Mouse (Mus musculus) brain, embryonic 14.5 days (tissue): Measurements from ENCODE around the gene Hipk2. TPM values are rescaled to one million over a fixed set of nuclear protein-coding genes. Genes with fewer than 3 reads are reported as not detected.

Experiments
- DNase-seq: peaks from one replicate; pipeline ENCODE4 v3.0.0-alpha.2; 2011; ENCODE audit warnings: low read depth
- CTCF ChIP-seq: fragments of 200-500 bp; IDR thresholded peaks from 2 replicates; pipeline ENCODE4 v1.5.1; 2012; ENCODE audit warnings: inconsistent platforms, mild to moderate bottlenecking, moderate library complexity, borderline replicate concordance; ENCODE audit not compliant: insufficient read depth, insufficient read length; ENCODE audit errors: extremely low read depth
- POLR2A ChIP-seq: fragments of 200-500 bp; IDR thresholded peaks from 2 replicates; pipeline ENCODE4 v1.6.1; 2012; ENCODE audit warnings: mild to moderate bottlenecking, inconsistent platforms, borderline replicate concordance; ENCODE audit not compliant: poor library complexity, insufficient read depth, insufficient read length, severe bottlenecking; ENCODE audit errors: extremely low read depth
- polyA plus RNA-seq: library from polyadenylated mRNA; depleted of rRNA; stranded (reverse); fragments of >200 nt; gene quantifications from 2 replicates; pipeline ENCODE4 v1.2.3, GENCODE M21; 2012; rRNA removed

The Hipk2 gene
- polyA plus RNA-seq, 1 experiment, result 48.7 TPM

DNA sequence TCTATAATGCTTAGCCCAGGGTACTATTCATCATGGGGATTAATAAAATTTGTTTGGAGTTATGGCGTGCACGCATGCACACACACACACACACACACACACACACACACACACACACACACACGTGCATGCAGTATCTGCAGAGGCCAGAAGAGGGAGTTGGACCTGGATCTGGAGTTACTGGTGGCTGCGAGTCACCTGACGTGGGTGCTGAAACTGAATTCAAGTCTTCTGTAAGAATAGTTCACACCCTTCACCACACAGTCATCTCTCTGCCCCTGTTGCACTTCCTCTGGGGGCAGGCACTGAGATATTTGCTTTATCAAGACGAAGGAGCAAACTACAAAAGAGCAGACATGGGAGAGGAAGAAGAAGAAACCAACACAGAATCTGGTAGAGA lies 206.4 kb downstream of the Hipk2 start:
- peak; percentile 4; the same call in 1 of the 2 replicates for TF ChIP-seq CTCF
- TF ChIP-seq POLR2A, result no peak

DNA sequence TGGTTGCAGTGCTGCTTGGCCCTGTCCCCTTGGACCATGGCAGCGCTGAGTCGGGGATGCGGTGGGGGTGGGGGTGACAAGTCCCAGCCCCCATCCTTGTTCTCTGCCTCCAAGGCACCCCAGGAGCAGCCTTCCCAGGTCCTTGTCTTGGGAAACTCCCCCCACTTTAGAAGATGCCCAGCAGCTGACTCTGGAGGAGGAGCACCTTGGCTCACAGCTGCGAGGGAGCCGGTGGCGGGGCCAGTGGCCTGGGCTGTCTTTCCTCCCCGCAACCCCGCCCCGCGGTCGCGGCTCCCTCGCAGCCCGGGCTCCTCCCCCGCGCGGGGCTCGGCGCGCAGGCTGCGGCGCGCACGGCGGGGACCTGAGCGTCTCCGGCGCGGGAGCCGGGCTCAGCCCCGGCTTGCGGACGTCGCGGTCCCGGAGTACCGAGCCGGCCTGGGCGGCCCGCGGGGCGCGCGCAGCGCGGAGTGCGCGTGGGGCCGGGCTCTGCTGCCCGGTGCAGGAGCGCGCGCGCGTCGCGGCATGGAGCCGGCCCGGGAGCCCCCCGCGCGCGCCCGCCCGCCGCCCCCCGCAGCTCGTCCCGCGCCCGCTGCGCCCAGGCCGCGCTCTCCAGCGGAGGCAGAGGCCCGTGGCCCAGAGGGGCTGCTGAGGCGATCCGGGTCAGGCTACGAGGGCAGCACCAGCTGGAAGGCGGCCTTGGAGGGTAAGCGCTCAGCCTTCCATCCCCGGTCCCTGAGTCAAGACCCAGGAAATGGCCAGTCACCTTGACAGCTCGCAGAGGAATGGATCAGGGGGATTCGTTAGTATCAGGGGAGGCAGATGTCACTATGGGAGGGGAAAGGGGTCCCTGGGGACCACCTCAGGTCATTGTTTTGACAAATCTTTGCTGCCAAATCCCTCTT lies 213.0 kb downstream of the Hipk2 start, which contains the start of gene Clec2l:
Gene Clec2l, plus strand, starts transcription at position 356 of the 902 bp plus-strand sequence.
- DNase-seq, result peak; percentile 57
- no peak for TF ChIP-seq CTCF
- peak; percentile 48 for TF ChIP-seq POLR2A

More for the DNA sequence above, 206.4 kb downstream of the Hipk2 start:
- no peak for DNase-seq

DNA sequence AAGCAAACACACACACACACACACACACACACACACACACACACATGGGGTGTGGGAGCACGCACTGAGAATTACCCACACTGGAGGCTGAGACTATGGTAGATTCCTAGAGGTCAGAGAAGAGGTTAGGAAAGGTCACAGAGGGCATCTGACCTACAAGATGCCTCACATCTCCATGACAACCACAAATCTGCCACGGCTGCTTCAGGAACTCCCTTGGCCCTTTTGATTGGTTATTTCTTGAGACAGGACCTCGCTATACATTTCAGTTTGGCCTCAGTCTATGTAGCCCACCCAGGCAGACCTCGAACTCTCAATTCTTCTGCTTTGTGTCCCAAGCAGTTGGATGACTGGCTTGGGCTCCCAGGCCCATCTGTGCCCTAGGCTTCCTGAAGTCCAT lies 214.3 kb downstream of the Hipk2 start:
- TF ChIP-seq CTCF (no peak), POLR2A (no peak)
- no peak for DNase-seq

DNA sequence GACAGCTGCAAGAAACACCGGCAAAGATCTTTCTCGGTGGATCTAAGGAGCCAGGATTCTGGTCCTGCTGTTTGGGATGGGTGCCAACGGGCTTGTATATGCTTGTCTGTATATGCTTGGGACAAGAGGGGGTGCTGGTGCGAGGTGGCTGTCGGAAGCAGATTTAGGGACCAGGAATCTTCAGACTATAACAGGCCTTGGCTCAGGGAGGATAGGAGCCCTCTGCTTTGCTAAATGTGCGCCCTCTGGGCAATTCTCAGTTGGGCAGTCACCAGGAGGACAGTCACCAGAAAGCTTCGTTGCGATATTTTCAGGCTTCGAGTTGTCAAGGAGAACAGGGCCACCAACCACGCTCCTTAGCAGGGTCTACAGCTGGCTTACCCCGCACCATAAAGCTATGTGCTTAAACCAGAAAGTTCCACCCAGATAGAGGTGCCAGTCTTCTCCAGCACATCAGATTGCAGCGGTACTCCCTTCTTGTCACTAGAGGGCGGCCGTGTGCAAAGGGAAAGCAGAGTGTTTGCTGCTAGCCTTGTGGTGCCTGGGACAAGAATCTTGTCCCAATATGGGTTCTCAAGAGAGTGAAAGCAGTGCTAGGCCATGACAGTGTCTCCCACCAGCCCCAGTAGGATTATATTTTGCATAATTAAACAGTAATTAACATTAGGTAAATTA lies 225.6 kb downstream of the Hipk2 start:
- peak; percentile 85 for DNase-seq
- no peak for TF ChIP-seq POLR2A
- peak; percentile 96 for TF ChIP-seq CTCF

DNA sequence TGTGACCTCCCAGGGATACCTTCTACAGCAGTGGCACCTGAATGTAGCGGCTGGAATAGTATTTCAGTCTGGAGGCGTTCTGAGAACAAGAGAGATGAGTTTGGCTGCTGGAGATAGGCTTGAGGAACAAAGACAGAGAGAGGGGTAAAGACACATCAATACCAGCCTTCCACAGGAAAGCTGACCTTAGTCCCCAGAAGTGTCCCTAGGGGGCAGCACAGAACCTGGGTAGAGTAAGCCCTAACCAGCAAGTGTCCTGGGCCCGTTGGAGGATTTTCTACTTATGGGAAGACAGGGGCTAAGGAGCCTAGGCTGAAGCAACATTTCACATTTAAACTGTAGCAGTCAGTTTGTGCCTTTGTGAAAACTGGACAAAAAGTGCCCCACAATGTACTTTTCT lies 226.4 kb downstream of the Hipk2 start:
- TF ChIP-seq CTCF, result no peak
- TF ChIP-seq POLR2A, result no peak
- DNase-seq, result no peak

Other genes with a start within 250 kb of the Hipk2 start
- 0.18 and 0.36 TPM in 2 replicates for gene Klrg2, start 238.9 kb downstream of the Hipk2 start, polyA plus RNA-seq
- 40.3 and 41.3 TPM in 2 replicates for gene Clec2l, start 213.1 kb downstream of the Hipk2 start, polyA plus RNA-seq
- 0.93 and 0.97 TPM in 2 replicates for gene Tbxas1, start 761 bp downstream of the Hipk2 start, polyA plus RNA-seq
- gene Parp12, start 242.2 kb upstream of the Hipk2 start, polyA plus RNA-seq, result 4.2 and 4.3 TPM in 2 replicates